Mouse (Mus musculus) thymus, adult 18-20 months (tissue): ENCODE data around the gene Olfr169.
"Not testable (repeated sequence)": the region's sequence is repeated elsewhere in the genome, so short reads cannot be mapped to it uniquely, and the experiment has no call there.

Source experiments
- DNase-seq, 2 experiments: peaks; one replicate each; pipeline ENCODE4 v3.0.0; 2022; ENCODE audit warnings: mixed read lengths in 2 of 2

Olfr169 gene

DNA sequence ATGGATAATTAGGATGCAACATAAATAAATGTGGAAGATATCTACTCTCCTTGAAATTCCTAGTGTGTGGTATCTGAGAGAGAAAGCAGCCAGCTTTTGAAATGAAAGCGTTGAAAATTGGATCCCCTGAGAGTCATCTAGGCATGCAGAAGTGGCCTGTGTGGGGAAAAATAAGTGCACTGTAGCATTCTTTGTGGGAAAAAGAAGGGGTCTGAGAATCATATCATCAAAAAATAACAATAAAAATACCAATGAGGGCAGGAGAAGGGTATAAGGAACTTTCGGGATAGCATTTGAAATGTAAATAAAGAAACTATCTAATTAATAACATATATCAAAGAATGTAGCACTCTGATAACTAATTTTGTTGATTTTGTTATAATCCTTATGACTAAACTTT, at the start of gene Olfr169:
Gene Olfr169 (minus strand): TSS at position 101 of the 400 bp plus-strand sequence.
- DNase-seq: not testable (repeated sequence)

DNA sequence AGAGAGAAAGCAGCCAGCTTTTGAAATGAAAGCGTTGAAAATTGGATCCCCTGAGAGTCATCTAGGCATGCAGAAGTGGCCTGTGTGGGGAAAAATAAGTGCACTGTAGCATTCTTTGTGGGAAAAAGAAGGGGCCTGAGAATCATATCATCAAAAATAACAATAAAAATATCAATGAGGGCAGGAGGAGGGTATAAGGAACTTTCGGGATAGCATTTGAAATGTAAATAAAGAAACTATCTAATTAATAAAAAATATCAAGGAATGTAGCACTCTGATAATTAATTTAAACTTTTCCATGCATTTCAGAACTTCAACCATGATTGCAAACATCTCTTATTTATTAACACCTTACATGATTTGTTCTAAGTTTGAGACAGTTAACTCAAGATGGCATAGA, 40.2 kb upstream of the Olfr169 start, which contains the start of gene Olfr170:
Gene Olfr170 (minus strand): TSS at position 101 of the 400 bp plus-strand sequence.
- DNase-seq: not testable (repeated sequence)

DNA sequence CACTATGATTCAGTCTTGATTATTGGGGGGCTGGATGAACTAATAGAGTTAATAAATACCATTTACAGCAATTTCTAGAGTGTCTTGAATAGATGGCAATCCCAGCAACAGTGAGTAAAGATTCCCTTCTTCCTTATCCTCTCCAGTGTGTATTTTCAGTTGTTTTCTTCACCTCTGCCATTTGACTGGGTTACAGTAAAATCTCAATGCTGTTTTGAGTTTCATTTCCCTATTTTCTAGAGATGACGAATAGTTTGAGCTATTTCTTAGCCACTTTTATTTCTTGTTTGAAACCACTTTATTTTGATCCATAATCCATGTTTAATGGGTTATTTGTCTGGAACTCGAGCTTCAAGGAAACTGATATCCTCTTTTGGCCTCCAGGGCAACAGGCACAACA, 31.6 kb upstream of the Olfr169 start:
- DNase-seq: no peak

DNA sequence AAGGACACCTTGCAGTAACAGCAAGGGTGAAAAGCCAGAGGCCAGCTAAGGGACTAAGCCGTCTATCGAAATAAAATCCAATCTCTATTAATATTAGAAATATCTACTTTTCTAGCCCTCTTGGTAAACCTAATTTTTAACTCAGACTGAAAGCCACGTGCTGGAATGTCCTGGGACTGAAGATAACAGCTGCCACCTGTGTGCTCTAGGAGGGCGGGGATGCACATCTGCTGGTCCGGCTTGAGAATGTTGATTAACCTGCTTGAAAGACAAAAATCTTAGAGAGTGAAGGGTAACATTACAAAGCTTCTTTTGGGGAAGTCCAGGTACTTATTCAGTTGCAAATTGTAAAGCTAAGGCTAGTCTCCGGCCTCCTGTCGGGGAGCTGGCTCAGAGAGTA, 18.2 kb downstream of the Olfr169 start:
- DNase-seq: not testable (repeated sequence)

DNA sequence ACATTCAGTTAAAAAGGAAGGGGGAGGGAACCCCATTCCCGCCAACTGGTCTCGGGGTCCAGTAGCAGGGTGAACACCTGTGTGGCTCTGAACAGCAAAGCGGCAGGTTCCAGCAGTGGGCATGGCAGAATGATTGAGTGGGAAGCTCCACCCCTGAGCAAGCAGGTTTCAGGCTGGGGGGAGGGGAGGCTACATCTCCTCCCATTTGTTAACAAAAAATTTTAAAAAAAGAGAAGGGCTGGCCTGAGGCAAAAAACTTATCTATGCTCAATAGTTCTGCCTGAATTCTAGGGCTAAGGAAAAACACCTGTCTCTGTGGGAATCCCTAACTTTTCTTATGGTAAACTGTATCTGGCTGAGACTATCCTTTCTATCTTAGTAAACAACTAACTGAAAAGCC, 19.4 kb downstream of the Olfr169 start:
- not testable (repeated sequence) for DNase-seq

DNA sequence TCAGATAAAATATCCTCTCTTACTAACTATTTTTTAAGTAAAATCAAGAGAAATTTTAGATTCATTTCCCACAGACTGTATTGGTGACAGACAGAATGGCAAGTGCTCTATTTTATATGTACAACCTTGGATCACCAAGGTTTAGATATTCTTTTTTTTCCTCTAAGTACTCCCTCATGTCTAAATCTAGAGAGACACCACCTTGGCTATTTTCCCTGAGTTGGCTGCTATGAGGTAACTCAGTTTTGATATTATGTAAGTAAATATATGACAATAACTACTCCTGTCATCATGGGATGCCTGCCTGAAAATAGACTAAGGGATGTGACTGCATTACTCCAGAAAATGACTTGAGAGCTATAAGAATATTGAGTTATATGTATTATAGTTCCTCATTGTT, 36.2 kb downstream of the Olfr169 start, which contains the start of gene Olfr168:
Gene Olfr168 (minus strand): TSS at position 101 of the 400 bp plus-strand sequence.
- no peak for DNase-seq

DNA sequence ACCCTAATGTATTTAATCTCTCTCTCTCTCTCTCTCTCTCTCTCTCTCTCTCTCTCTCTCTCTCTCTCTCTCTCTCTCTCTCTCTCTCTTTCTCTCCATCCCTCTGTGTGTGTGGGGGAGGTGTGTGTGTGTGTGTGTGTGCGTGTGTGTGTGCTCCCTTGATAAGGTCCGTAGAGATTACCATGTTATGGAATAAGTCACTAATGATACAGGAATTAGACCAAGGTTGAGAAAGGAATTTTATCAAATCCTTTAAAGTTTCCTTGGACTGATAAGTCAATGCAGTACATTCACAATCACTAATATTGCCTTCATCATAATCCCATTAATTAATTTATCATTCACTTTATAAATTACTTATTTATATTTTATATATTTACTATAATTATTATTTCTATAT, 49.4 kb downstream of the Olfr169 start, which contains the start of gene Olfr167:
Gene Olfr167 (minus strand): TSS at position 101 of the 400 bp plus-strand sequence.
- DNase-seq: no peak
